Mouse (Mus musculus) megakaryocyte progenitor cell, adult 5-6 weeks (primary cell): ENCODE measurements around the gene Pde6d. TPM values are rescaled to one million over a fixed set of nuclear protein-coding genes. Genes with fewer than 3 reads are reported as not detected.
"Not testable (repeated sequence)": the region's sequence is repeated elsewhere in the genome, so short reads cannot be mapped to it uniquely, and the experiment has no call there.

Experiments
- ATAC-seq: replicated peaks from 2 replicates; pipeline ENCODE4 v1.8.0; 2016; ENCODE audit warnings: mild to moderate bottlenecking, moderate TSS enrichment, inconsistent platforms; ENCODE audit not compliant: poor library complexity
- total RNA-seq, 2 experiments: library from RNA; stranded (forward) in 1 of 2; stranded (reverse) in 1 of 2; fragments of 157-497, 149-512 nt in 1 of 2; fragments of 200-1000 nt in 1 of 2; gene quantifications; 2 replicates each; pipeline versions ENCODE4 v1.2.3 to v1.2.4; 2015 to 2017

Pde6d gene
- total RNA-seq, 2 experiments from 2014 or later = 23.6 to 60.3 TPM

- ATAC-seq = peak; percentile 79
These were observed 13.1 kb downstream of the Pde6d start for GRCm38 (mm10) chr1:86569292-86569860.

DNA sequence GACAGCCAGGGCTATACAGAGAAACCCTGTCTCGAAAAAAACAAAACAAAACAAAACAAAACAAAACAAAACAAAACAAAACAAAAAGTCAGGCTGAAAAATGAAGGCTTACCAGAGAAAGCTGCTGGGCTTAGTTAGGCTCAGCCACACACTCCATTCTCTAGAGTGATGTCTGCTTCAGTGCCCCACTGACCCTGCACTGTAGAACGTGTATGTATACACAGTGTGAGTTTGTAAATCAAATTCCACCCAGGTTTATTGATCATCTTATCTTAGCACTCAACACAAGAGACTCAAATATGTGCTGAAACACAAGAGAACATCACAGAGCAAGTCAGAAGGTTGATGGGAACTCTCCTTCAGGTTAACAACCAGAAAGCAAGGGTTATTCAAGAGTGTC is 14.0 kb downstream of the Pde6d start:
- no peak for ATAC-seq

GRCm38 (mm10) chr1:86562663-86563062 is 19.8 kb downstream of the Pde6d start:
- no peak for ATAC-seq

GRCm38 (mm10) chr1:86559232-86559631 is 23.2 kb downstream of the Pde6d start:
- ATAC-seq = no peak

DNA sequence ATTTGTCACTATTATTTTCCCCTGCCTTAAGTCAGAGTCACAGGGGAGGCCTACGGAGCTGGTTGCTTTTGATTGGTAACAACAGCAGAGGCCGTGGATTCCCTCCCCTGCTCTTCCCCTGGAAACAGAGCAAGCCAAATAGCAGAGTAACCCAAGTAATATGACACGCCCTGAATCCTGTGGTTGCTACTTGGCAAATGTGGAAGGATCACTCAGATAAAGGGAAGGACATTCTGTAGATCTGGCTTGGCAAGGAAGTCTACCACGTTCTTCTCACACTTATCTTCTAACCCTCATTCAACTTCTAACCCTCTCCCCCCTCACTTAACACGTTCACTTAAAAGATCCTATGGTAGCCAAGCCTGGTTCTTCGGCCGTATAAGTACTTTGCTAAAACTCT is 24.6 kb downstream of the Pde6d start:
- ATAC-seq = peak; percentile 95

DNA sequence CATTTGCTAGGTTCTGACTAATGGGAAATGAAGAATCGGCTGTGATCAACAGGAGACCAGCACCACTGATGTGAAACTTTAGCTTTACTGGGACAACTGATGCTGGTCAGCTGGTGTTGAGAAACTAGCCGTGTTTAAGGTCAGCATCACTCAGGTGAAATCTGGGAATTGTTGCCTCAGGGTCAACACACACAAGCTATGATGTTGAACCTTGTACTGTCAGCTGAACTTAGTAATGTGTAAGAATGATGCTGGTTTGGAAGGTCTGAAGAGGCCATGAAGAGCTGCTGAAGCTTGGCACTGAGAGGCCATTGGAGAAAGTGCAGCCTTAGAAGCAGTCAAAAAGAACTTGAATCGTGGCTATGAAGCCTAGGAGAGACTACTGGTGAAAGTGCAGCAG is 26.8 kb downstream of the Pde6d start:
- no peak for ATAC-seq

GRCm38 (mm10) chr1:86551877-86552276 is 30.6 kb downstream of the Pde6d start:
- no peak for ATAC-seq

GRCm38 (mm10) chr1:86551299-86551698 is 31.1 kb downstream of the Pde6d start:
- ATAC-seq = no peak

- no peak for ATAC-seq
These were observed 35.6 kb downstream of the Pde6d start for GRCm38 (mm10) chr1:86546797-86547196.

DNA sequence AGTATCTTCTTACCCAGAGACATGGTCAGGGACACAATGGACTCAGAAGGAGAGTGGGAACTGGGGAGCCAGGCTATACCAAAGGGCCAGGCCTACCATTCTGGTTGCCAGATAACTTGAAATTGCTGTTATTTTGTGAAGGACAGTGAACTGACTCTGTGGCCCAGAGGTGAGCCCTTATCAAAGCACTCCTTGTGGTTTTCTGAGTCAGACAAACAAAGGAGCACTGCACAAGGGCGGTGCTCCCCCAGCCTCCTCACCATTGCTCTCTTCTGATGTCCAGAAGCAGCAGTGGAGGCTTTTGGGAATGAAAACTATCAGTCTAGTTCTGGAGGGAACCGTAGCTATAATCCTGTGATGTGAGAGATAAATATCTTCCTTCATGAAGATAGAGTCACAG is 39.8 kb downstream of the Pde6d start:
- ATAC-seq = peak; percentile 53

GRCm38 (mm10) chr1:86539583-86539982 is 42.8 kb downstream of the Pde6d start:
- not testable (repeated sequence) for ATAC-seq

DNA sequence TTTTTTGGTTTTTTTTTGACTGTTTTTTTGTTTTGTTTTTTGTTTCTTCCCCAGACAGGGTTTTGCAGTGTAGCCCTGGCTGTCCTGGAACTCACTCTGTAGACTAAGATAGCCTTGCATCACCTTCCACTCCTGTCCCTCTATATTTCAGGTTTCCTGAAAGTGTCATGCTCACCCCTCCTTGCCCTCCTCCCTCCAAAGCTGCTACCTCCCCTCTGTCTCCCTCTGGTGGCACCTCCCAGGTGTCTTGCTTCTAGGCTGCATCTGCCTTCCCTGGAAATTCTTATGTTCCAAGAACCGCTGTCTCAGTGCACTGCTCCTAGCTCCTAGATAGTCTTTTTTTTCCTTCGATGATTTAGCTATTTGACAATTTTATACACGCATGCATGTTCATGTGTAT is 44.0 kb downstream of the Pde6d start:
- peak; percentile 86 for ATAC-seq

DNA sequence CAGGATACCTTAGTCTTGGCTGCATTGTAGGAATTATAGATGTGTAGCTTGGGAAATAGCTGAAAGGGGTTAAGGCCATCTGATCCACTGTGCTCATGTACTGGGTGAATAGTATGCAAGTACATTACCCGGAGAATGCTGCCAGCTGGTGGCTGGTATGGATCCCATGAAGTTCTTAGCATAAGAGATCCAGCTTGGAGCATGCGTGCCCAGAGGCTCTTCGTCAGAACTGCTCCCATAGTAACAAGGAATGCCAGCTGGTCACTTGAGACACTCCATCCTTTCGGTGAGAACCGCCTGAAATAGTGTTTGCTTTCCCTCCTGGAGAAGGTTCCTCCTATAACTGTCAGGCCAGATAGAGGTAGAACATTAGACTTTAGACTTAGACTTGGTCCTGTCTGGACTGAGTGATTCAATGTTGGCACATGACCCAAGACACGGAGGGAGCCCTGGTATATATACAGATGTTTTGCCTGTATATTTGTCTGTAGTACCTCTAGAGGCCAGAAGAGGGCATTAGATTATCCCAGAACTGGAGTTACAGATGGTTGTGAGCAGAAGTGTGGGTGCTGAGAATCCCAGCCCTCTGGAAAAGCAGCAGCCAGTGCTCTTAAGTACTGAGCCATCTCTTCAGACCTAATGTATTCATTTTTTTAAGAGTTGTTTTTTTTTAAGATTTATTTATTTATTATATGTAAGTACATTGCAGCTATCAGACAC is 48.9 kb downstream of the Pde6d start:
- ATAC-seq = no peak

DNA sequence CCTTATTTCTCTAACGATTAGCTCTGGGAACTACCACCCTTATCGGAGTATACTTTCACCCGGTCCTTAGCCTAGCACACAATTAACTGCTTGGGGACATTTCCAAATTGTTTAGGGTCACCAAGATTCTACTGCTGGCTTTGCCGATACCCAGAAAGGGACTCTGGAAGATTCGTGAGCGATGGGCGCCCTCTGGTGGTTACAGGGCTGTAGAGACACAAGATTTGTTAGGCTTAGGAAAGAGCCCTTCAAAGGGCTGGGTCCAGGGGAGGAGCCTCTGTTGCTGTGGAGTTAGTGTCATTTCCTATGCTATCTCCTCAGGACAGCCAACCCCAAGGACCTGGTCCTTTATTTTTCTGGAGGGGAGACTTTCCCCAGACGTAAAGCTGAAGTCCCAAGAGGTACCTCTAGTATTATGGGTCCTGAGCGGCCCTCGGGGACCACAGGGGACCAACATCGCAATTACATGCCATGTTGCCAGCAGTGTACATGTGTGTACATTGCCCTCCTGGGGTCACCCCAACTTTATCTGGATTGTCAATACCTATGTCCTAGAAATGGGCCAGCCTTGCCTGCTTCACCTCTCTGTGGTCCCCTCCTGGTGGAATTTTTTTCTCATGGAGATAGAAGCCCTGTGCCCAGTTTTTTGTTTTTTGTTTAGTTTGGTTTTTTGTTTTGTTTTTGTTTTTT is 49.9 kb downstream of the Pde6d start:
- peak; percentile 59 for ATAC-seq

GRCm38 (mm10) chr1:86531547-86532321 is 50.7 kb downstream of the Pde6d start:
- no peak; the same call in 1 of the 2 replicates for ATAC-seq

DNA sequence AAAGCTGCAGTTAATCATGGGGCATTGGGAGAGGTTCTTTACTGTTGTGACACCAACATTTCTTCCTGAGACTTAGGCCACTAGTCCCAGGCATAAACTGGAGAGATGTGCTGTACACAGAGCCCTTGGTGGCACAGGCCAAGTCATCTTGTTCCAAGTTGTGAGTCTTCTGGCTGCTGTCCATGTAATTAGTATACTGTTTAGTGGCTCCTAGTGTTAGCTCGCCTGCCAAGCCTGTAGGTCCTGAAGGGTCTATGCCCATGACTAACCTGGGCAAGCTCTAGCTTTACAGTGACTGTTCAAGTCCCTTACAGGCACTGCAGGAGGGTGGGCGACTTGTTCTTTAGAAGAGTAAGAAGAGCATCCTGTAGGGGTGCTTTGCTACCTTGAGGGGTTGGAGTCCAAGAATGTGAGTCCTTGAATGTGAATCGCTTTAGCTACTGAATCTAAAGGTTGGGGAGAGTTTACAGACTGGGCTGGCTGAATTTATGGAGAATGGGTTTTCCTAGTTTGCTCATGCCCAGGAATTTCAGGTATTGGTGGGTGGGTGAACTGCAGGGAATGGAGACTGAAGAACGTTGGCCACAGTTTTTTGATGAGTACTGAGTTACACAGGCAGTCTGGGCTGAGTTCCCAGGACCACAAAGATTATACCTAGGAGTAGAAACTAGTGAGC is 51.4 kb downstream of the Pde6d start:
- ATAC-seq = no peak

DNA sequence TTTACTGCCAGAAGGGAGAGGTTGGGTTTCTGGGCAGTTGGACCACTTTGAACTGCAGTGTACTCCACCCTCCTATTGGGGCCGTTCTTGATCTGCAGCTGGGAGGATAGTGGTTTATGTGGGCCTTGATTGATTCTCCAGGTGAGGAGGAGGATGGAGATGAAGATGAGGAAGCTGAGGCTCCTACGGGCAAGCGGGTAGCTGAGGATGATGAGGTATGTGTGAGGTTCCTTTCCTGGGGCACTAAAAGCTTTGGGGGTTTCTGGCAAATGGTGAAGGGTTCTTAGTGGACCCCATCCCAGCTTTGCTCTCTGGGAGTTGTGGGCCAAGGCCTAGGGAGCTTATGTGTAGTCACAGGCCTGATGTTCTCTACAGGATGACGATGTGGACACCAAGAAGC is 52.8 kb downstream of the Pde6d start:
- no peak for ATAC-seq

- no peak for ATAC-seq
These were observed 53.8 kb downstream of the Pde6d start for GRCm38 (mm10) chr1:86528571-86529180.

DNA sequence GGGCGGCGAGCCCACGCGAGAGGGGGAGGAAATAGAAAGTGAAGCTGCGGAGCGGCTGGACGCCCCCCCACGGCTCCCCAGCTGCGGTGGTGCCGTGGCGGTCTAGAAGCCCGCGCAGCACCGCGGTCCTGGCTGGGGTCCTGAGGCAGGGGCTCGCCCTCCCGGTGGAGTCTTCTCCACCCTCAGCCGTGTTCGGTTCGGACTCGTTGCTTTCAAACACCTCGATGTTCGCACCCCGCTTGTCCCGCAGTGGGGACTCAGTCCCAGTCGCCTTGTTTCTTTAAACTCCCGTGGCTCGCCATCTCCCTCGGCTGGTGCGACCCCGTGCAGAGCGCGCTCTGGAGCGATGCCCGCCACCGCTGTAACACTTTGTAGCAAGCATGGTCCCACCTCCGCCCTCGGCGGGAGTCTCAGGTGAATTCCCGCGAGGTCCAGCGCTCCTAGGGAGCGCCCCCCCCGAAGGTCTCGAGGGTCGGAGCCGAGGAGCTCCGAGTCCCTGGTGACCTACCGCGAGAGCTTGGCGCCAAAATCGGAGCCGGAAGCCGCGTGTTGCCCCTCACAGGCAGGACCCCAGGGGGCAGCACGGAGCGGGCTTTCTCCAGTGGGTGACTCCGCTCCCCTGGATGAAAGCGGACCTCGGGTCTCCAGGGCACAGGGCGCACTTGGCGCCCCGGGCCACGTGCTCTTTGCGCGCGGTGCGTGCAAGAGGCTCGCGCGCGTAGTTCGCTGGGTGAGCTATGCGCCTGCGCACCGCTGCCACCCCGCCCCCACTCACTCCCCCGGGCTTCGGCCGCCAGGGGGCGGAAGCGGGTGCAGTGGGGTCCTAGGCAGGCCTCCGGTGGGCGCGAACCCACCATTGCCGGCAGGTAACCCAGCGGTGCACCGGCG is 54.6 kb downstream of the Pde6d start:
- ATAC-seq = peak; percentile 7
